Mouse (Mus musculus) retina, embryonic 14.5 days (tissue): ENCODE data around the gene Rad51c.
A peak's percentile ranks its signal among the peaks of the same experiment; 100 is the strongest.
"Not testable (repeated sequence)": the region's sequence is repeated elsewhere in the genome, so short reads cannot be mapped to it uniquely, and the experiment has no call there.

Experiments used
- DNase-seq: peaks from one replicate; pipeline ENCODE4 v3.0.0-alpha.2; 2015; ENCODE audit warnings: low spot score

The Rad51c gene

GRCm38 (mm10) chr11:87404876-87405275, at the start of gene Rad51c, which contains the start of gene Tex14:
Gene Rad51c, minus strand, starts transcription at chr11:87404954.
Gene Tex14, plus strand, starts transcription at chr11:87405065.
- no peak for DNase-seq

GRCm38 (mm10) chr11:87454035-87454690, 49.4 kb upstream of the Rad51c start:
- no peak for DNase-seq

GRCm38 (mm10) chr11:87453216-87454034, 48.7 kb upstream of the Rad51c start:
- no peak for DNase-seq

GRCm38 (mm10) chr11:87452779-87453178, 48.0 kb upstream of the Rad51c start:
- not testable (repeated sequence) for DNase-seq

- peak; percentile 24 for DNase-seq
Observed at GRCm38 (mm10) chr11:87449847-87450246, 45.1 kb upstream of the Rad51c start.

- DNase-seq: no peak
Observed at GRCm38 (mm10) chr11:87449200-87449547, 44.4 kb upstream of the Rad51c start.

- DNase-seq: peak; percentile 89
Observed at GRCm38 (mm10) chr11:87448476-87449199, 43.9 kb upstream of the Rad51c start.

GRCm38 (mm10) chr11:87448081-87448475, 43.3 kb upstream of the Rad51c start:
- DNase-seq: peak; percentile 75

GRCm38 (mm10) chr11:87447429-87447828, 42.7 kb upstream of the Rad51c start:
- no peak for DNase-seq

GRCm38 (mm10) chr11:87446159-87446558, 41.4 kb upstream of the Rad51c start:
- no peak for DNase-seq

GRCm38 (mm10) chr11:87445593-87445992, 40.8 kb upstream of the Rad51c start:
- not testable (repeated sequence) for DNase-seq

GRCm38 (mm10) chr11:87444735-87445428, 40.1 kb upstream of the Rad51c start:
- no peak for DNase-seq

- DNase-seq: not testable (repeated sequence)
Observed at GRCm38 (mm10) chr11:87444056-87444455, 39.3 kb upstream of the Rad51c start.

GRCm38 (mm10) chr11:87443373-87443883, 38.7 kb upstream of the Rad51c start:
- DNase-seq: peak; percentile 89

- peak; percentile 70 for DNase-seq
Observed at GRCm38 (mm10) chr11:87442643-87443372, 38.1 kb upstream of the Rad51c start.

GRCm38 (mm10) chr11:87439796-87440420, 35.2 kb upstream of the Rad51c start:
- DNase-seq: no peak

GRCm38 (mm10) chr11:87436326-87437232, 31.8 kb upstream of the Rad51c start:
- DNase-seq: no peak

GRCm38 (mm10) chr11:87435107-87435506, 30.4 kb upstream of the Rad51c start:
- DNase-seq: not testable (repeated sequence)

GRCm38 (mm10) chr11:87432933-87433669, 28.3 kb upstream of the Rad51c start:
- DNase-seq: no peak
